Mouse (Mus musculus): ENCODE results near the gene Morc3.
"Not testable (repeated sequence)": the region's sequence is repeated elsewhere in the genome, so short reads cannot be mapped to it uniquely, and the experiment has no call there.

- TF ChIP-seq POLR2A (IDR thresholded peaks at IDR 0.05; ENCODE audit: borderline replicate concordance, low read depth, low read length); CTCF (IDR thresholded peaks at IDR 0.05; ENCODE audit: low read depth, low read length): not testable (repeated sequence)
Measured at GRCm38 (mm10) chr16:93822433-93823225, 9.3 kb upstream of the Morc3 start.

All from bone marrow macrophage, adult 2 months (primary cell).